Mouse (Mus musculus) hindbrain, embryonic 16.5 days (tissue): Measurements from ENCODE around the gene Lsm12. TPM values are rescaled to one million over a fixed set of nuclear protein-coding genes. Genes with fewer than 3 reads are reported as not detected.

ENCODE experiments used
- ATAC-seq: fragments of 200-750 bp; cut with Nextera tagmentation; 2 replicates; pipeline ENCODE4 v1.8.0; 2017; ENCODE audit warnings: moderate TSS enrichment, moderate library complexity
- H3K27ac ChIP-seq: fragments of 300-500 bp; sonication (generic); 2 replicates; pipeline ENCODE4 v1.5.1; 2014; ENCODE audit warnings: low read depth, mild to moderate bottlenecking, control low read depth, low read length, moderate library complexity
- H3K27me3 ChIP-seq: fragments of 300-500 bp; sonication (generic); replicated peaks from 2 replicates; pipeline ENCODE4 v1.6.1; 2014; ENCODE audit warnings: low read length; ENCODE audit not compliant: control insufficient read depth, insufficient read depth
- H3K36me3 ChIP-seq: fragments of 300-500 bp; sonication (generic); 2 replicates; pipeline ENCODE4 v1.6.1; 2014; ENCODE audit warnings: mild to moderate bottlenecking, low read length, moderate library complexity, mixed read lengths; ENCODE audit not compliant: control insufficient read depth, insufficient read depth
- H3K4me1 ChIP-seq: fragments of 300-500 bp; sonication (generic); 2 replicates; pipeline ENCODE4 v1.6.1; 2014; ENCODE audit warnings: low read depth, low read length; ENCODE audit not compliant: control insufficient read depth, insufficient read depth
- H3K4me2 ChIP-seq: fragments of 300-500 bp; sonication (generic); 2 replicates; pipeline ENCODE4 v1.6.1; 2014; ENCODE audit warnings: mild to moderate bottlenecking, low read length, control low read depth, moderate library complexity
- H3K4me3 ChIP-seq: fragments of 300-500 bp; sonication (generic); 2 replicates; pipeline ENCODE4 v1.5.1; 2014; ENCODE audit warnings: mild to moderate bottlenecking, low read length, control low read depth, moderate library complexity
- H3K9ac ChIP-seq: fragments of 300-500 bp; sonication (generic); 2 replicates; pipeline ENCODE4 v1.6.1; 2014; ENCODE audit warnings: low read depth, mild to moderate bottlenecking, control low read depth, low read length, moderate library complexity
- H3K9me3 ChIP-seq: fragments of 300-500 bp; sonication (generic); 2 replicates; pipeline ENCODE4 v1.6.1; 2014; ENCODE audit warnings: mild to moderate bottlenecking, low read length, moderate library complexity; ENCODE audit not compliant: control insufficient read depth
- WGBS: fragments of 180-500 bp; shearing (Covaris S2); extraction: QIAGEN DNeasy Blood & Tissue Kit; methylation state at CpG from one replicate; pipeline ENCODE4 v1.1.7; 2014; 5-methylcytosine and 5-hydroxymethylcytosine counted together
- polyA plus RNA-seq: library from polyadenylated mRNA; unstranded; fragments of >200 nt; fragmentation: Nextera tagmentation; extraction: Ambion mirVana; gene quantifications from 2 replicates; pipeline ENCODE4 v1.2.1, GENCODE M21; 2015

Gene Lsm12
- 99.0 and 116 TPM in 2 replicates for polyA plus RNA-seq

- Histone ChIP-seq H3K36me3 (peaks cover 5% of the 10 kb centered on the region; the same call in 1 of the 2 replicates), H3K4me2 (peak within 1 kb of the TSS; percentile 67), H3K27ac (peak within 1 kb of the TSS; percentile 98), H3K9me3 (no peaks in the 10 kb centered on the region), H3K9ac (peak within 1 kb of the TSS; percentile 95), H3K4me3 (peak within 1 kb of the TSS; percentile 88), H3K4me1 (peaks cover 21% of the 10 kb centered on the region), H3K27me3 (no peaks in the 10 kb centered on the region)
- ATAC-seq: peak; percentile 85
- WGBS: under 1% methylated on average over 64 of the region's 70 CpGs
These were observed at the start of gene Lsm12 for GRCm38 (mm10) chr11:102184646-102185495. Gene Lsm12 (minus strand): TSS chr11:102185296.

- peak; percentile 92 for ATAC-seq
- H3K27ac ChIP-seq: peak within 1 kb of the TSS; percentile 90
- no peaks in the 10 kb centered on the region for H3K27me3 ChIP-seq
- H3K9me3 ChIP-seq: no peaks in the 10 kb centered on the region
- H3K9ac ChIP-seq: peak within 1 kb of the TSS; percentile 94
- WGBS: under 1% methylated on average over 49 of the region's 49 CpGs
- no peaks in the 10 kb centered on the region for H3K36me3 ChIP-seq
- peaks cover 34% of the 10 kb centered on the region for H3K4me1 ChIP-seq
- peak within 1 kb of the TSS; percentile 84 for H3K4me3 ChIP-seq
- peak within 1 kb of the TSS; percentile 63 for H3K4me2 ChIP-seq
These were observed 45.1 kb upstream of the Lsm12 start, which contains the start of gene Hdac5 for GRCm38 (mm10) chr11:102230006-102230741. Gene Hdac5 (minus strand): TSS chr11:102230166.

- Histone ChIP-seq H3K4me3 (peak overlapping the region; percentile 84), H3K4me2 (peak overlapping the region; percentile 63), H3K9me3 (no peaks in the 10 kb centered on the region), H3K9ac (peak overlapping the region; percentile 94), H3K4me1 (peaks cover 41% of the 10 kb centered on the region), H3K36me3 (no peaks in the 10 kb centered on the region), H3K27ac (peak overlapping the region; percentile 90), H3K27me3 (no peaks in the 10 kb centered on the region)
- WGBS: 1% methylated on average over 28 of the region's 47 CpGs
- ATAC-seq: peak; percentile 35; the same call in 1 of the 2 replicates
These were observed 44.3 kb upstream of the Lsm12 start for GRCm38 (mm10) chr11:102229331-102229953.

GRCm38 (mm10) chr11:102228646-102229268 lies 43.7 kb upstream of the Lsm12 start:
- H3K4me1 ChIP-seq: peaks cover 44% of the 10 kb centered on the region

GRCm38 (mm10) chr11:102228191-102228545 lies 43.1 kb upstream of the Lsm12 start:
- Histone ChIP-seq H3K27ac (peak overlapping the region; percentile 9; the same call in 1 of the 2 replicates), H3K27me3 (no peaks in the 10 kb centered on the region), H3K4me1 (peaks cover 49% of the 10 kb centered on the region), H3K36me3 (no peaks in the 10 kb centered on the region), H3K4me2 (peak overlapping the region; percentile 63), H3K9ac (peak overlapping the region; percentile 58), H3K9me3 (no peaks in the 10 kb centered on the region), H3K4me3 (peak overlapping the region; percentile 84)
- WGBS: 8% methylated on average over 9 of the region's 9 CpGs
- ATAC-seq: 0 out of 2 replicates have a peak, but pooled peaks have one; percentile 1

More at GRCm38 (mm10) chr11:102228646-102229268, 43.7 kb upstream of the Lsm12 start:
- no peak for ATAC-seq
- Histone ChIP-seq H3K27ac (peak overlapping the region; percentile 90), H3K36me3 (no peaks in the 10 kb centered on the region), H3K4me3 (peak overlapping the region; percentile 84), H3K4me2 (peak overlapping the region; percentile 63), H3K9ac (peak overlapping the region; percentile 94), H3K9me3 (no peaks in the 10 kb centered on the region), H3K27me3 (no peaks in the 10 kb centered on the region)
- 8% methylated on average over 7 of the region's 7 CpGs for WGBS

GRCm38 (mm10) chr11:102227270-102228190 lies 42.4 kb upstream of the Lsm12 start:
- Histone ChIP-seq H3K27me3 (no peaks in the 10 kb centered on the region), H3K4me2 (peak overlapping the region; percentile 63), H3K9me3 (no peaks in the 10 kb centered on the region), H3K27ac (peak overlapping the region; percentile 4; the same call in 1 of the 2 replicates), H3K36me3 (no peaks in the 10 kb centered on the region), H3K9ac (peak overlapping the region; percentile 58), H3K4me1 (peaks cover 49% of the 10 kb centered on the region), H3K4me3 (peak overlapping the region; percentile 84)
- WGBS: 7% methylated on average over 12 of the region's 12 CpGs
- ATAC-seq: peak; percentile 9; the same call in 1 of the 2 replicates

GRCm38 (mm10) chr11:102226067-102226978 lies 41.2 kb upstream of the Lsm12 start:
- Histone ChIP-seq H3K4me2 (peak overlapping the region; percentile 63; the same call in 1 of the 2 replicates), H3K9me3 (no peaks in the 10 kb centered on the region), H3K9ac (peak overlapping the region; percentile 33), H3K36me3 (no peaks in the 10 kb centered on the region), H3K4me1 (peaks cover 51% of the 10 kb centered on the region), H3K27ac (no peak overlapping the region), H3K27me3 (no peaks in the 10 kb centered on the region), H3K4me3 (no peak overlapping the region)
- WGBS: 57% methylated on average over 12 of the region's 12 CpGs
- no peak for ATAC-seq
